Mouse (Mus musculus) forebrain, embryonic 11.5 days (tissue): ENCODE measurements at regions not wholly inside any gene's neighbourhood (a gene's known extent, or its start where the extent isn't known, plus 50 kb on each side); places are given as distances from the start of the nearest gene placed in this dataset.
"Not testable (repeated sequence)": the region's sequence is repeated elsewhere in the genome, so short reads cannot be mapped to it uniquely, and the experiment has no call there.

Experiments used
- ATAC-seq: fragments of 200-750 bp; cut with Nextera tagmentation; replicated peaks from 2 replicates; pipeline ENCODE4 v1.8.0; 2017; ENCODE audit warnings: moderate TSS enrichment; ENCODE audit not compliant: low FRiP score
- DNase-seq: peaks from one replicate; pipeline ENCODE4 v3.0.0-alpha.2; 2017; ENCODE audit warnings: low spot score
- H3K27ac ChIP-seq: fragments of 300-500 bp; sonication (generic); 2 replicates; pipeline ENCODE4 v1.5.1; 2014; ENCODE audit warnings: low read depth, low read length
- H3K27me3 ChIP-seq: fragments of 300-500 bp; sonication (generic); 2 replicates; pipeline ENCODE4 v1.6.1; 2014; ENCODE audit warnings: mild to moderate bottlenecking, low read length, mixed read lengths; ENCODE audit not compliant: control insufficient read depth, insufficient read depth
- H3K36me3 ChIP-seq: fragments of 300-500 bp; sonication (generic); 2 replicates; pipeline ENCODE4 v1.6.1; 2014; ENCODE audit warnings: mild to moderate bottlenecking, low read length, moderate library complexity, mixed read lengths; ENCODE audit not compliant: control insufficient read depth, insufficient read depth
- H3K4me1 ChIP-seq: fragments of 300-500 bp; sonication (generic); replicated peaks from 2 replicates; pipeline ENCODE4 v1.6.1; 2014; ENCODE audit warnings: low read length, mixed read lengths; ENCODE audit not compliant: control insufficient read depth, insufficient read depth
- H3K4me2 ChIP-seq: fragments of 300-500 bp; sonication (generic); 2 replicates; pipeline ENCODE4 v1.6.1; 2014; ENCODE audit warnings: low read depth, mild to moderate bottlenecking, low read length, moderate library complexity, mixed read lengths; ENCODE audit not compliant: severe bottlenecking
- H3K4me3 ChIP-seq: fragments of 300-500 bp; sonication (generic); 2 replicates; pipeline ENCODE4 v1.5.1; 2014; ENCODE audit warnings: low read depth, low read length
- H3K9ac ChIP-seq: fragments of 300-500 bp; sonication (generic); 2 replicates; pipeline ENCODE4 v1.6.1; 2014; ENCODE audit warnings: low read length
- H3K9me3 ChIP-seq: fragments of 300-500 bp; sonication (generic); 2 replicates; pipeline ENCODE4 v1.6.1; 2016; ENCODE audit warnings: low read length, mixed read lengths; ENCODE audit not compliant: control insufficient read depth
- WGBS: fragments of 180-500 bp; shearing (Covaris S2); extraction: QIAGEN DNeasy Blood & Tissue Kit; methylation state at CpG from one replicate; pipeline ENCODE4 v1.1.7; 2014; 5-methylcytosine and 5-hydroxymethylcytosine counted together

GRCm38 (mm10) chr8:55347851-55348250 lies 393.2 kb downstream of the Gpm6a start:
- 94% methylated on average over 2 of the region's 2 CpGs for whole genome bisulfite sequencing

GRCm38 (mm10) chr8:55359851-55360250 lies 405.2 kb downstream of the Gpm6a start:
- H3K4me2 ChIP-seq, H3K4me3 ChIP-seq: not testable (repeated sequence)
- WGBS: 87% methylated on average over 10 of the region's 11 CpGs

More at GRCm38 (mm10) chr8:55347851-55348250, 393.2 kb downstream of the Gpm6a start:
- H3K27ac ChIP-seq, H3K9ac ChIP-seq, H3K4me3 ChIP-seq, H3K4me2 ChIP-seq, H3K27me3 ChIP-seq, ATAC-seq, H3K9me3 ChIP-seq, H3K4me1 ChIP-seq, H3K36me3 ChIP-seq: not testable (repeated sequence)
- peak; percentile 62 for DNase-seq

DNA sequence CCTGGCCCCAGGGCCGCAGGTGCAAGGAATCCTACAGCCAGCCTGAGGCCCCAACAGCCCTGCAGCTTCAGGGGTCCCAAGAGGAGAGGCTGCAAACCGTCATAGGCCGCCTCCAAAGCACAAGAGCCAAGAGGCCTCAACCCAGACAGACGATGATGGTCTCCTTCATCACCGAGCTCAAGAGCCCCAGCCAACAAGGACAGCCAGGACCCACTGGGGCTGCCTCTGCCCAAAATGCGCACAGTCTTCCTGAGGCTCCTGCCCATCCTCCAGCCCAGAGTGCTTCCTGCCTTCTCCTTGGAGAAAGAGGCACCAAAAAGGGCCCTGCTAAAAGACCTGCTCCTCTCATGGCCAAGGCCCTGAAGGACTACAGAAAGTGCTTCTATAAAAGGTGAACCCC lies 412.8 kb downstream of the Gpm6a start:
- not testable (repeated sequence) for H3K27ac ChIP-seq, DNase-seq, H3K4me2 ChIP-seq, ATAC-seq, H3K9me3 ChIP-seq, H3K4me3 ChIP-seq, H3K4me1 ChIP-seq, H3K27me3 ChIP-seq, H3K9ac ChIP-seq, H3K36me3 ChIP-seq
- 71% methylated on average over 4 of the region's 6 CpGs for WGBS

More at GRCm38 (mm10) chr8:55359851-55360250, 405.2 kb downstream of the Gpm6a start:
- H3K9ac ChIP-seq, H3K27me3 ChIP-seq, ATAC-seq, H3K36me3 ChIP-seq, H3K9me3 ChIP-seq, H3K27ac ChIP-seq, H3K4me1 ChIP-seq, DNase-seq: not testable (repeated sequence)

- no peak overlapping the region for H3K4me2 ChIP-seq
- H3K9me3 ChIP-seq: no peaks in the 10 kb centered on the region
- ATAC-seq (no peak), DNase-seq (no peak)
- H3K9ac ChIP-seq: no peak overlapping the region
- H3K36me3 ChIP-seq: no peaks in the 10 kb centered on the region
- 54% methylated on average over 2 of the region's 2 CpGs for whole genome bisulfite sequencing
- no peak overlapping the region for H3K27ac ChIP-seq
- H3K4me3 ChIP-seq: no peak overlapping the region
- no peaks in the 10 kb centered on the region for H3K4me1 ChIP-seq
- H3K27me3 ChIP-seq: no peaks in the 10 kb centered on the region
Measured at GRCm38 (mm10) chr8:55397046-55397445, 442.4 kb downstream of the Gpm6a start.

GRCm38 (mm10) chr8:55398331-55398730 lies 443.7 kb downstream of the Gpm6a start:
- H3K4me1 ChIP-seq: no peaks in the 10 kb centered on the region
- H3K27me3 ChIP-seq: no peaks in the 10 kb centered on the region
- no peak overlapping the region for H3K4me2 ChIP-seq
- ATAC-seq (no peak), DNase-seq (no peak)
- H3K4me3 ChIP-seq: no peak overlapping the region
- H3K36me3 ChIP-seq: no peaks in the 10 kb centered on the region
- H3K9me3 ChIP-seq: no peaks in the 10 kb centered on the region
- H3K27ac ChIP-seq: no peak overlapping the region
- H3K9ac ChIP-seq: no peak overlapping the region

- DNase-seq (no peak), ATAC-seq (no peak)
- H3K9ac ChIP-seq: no peak overlapping the region
Measured at GRCm38 (mm10) chr8:55400412-55400811, 445.8 kb downstream of the Gpm6a start.

DNA sequence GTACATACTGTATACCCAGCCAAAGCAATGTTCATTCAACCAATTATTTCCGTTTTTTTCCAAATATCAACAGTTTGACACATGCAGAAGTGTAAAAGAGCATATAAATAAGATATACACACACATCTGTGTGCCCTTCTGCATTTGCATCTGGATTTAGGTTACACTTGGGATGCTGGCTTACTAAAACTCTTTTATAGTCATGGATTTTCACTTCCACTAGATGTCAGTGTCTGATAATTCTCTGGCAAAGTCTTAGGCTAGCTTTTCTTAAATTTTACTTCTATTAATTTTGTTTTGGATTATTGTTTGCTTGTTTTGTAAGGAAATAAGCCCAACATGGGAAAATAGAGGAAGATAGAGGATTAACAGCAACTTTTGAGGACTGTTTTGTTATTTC lies 452.3 kb downstream of the Gpm6a start:
- H3K36me3 ChIP-seq, H3K27me3 ChIP-seq, H3K4me2 ChIP-seq, H3K9me3 ChIP-seq, ATAC-seq, H3K9ac ChIP-seq, H3K4me1 ChIP-seq, DNase-seq, H3K4me3 ChIP-seq, H3K27ac ChIP-seq: not testable (repeated sequence)
- WGBS: 3% methylated on average over 1 of the region's 1 CpGs

More at GRCm38 (mm10) chr8:55400412-55400811, 445.8 kb downstream of the Gpm6a start:
- Histone ChIP-seq H3K4me3 (no peak overlapping the region), H3K36me3 (no peaks in the 10 kb centered on the region), H3K9me3 (no peaks in the 10 kb centered on the region), H3K27ac (no peak overlapping the region), H3K27me3 (no peaks in the 10 kb centered on the region), H3K4me1 (no peaks in the 10 kb centered on the region), H3K4me2 (no peak overlapping the region)
- WGBS: 86% methylated on average over 3 of the region's 3 CpGs
